In genomic region chr7:63758240-63758826, GRCm38 (mm10) we compare ENCODE assay signal across 9 mouse cellular contexts.
DNase-seq lines count a peak whose midpoint lies in the region; ATAC-seq and TF ChIP-seq lines count a peak whose summit lies in the region.
"Had no signal": no experiment of that assay in that cellular context is flagged by ENCODE, and none has a peak within 500 bp of the region (broad histone marks: within the 10 kb centered on the region; RNA-seq: fewer than 3 reads in every experiment).

No protein-coding gene starts in this region.

- no peak overlapping the region for H3K9ac ChIP-seq in lung, embryonic 15.5 days
- H3K9ac ChIP-seq in liver, embryonic 14.5 days (replicated peaks): no peak overlapping the region

- H3K27me3 ChIP-seq in lung, embryonic 15.5 days: peaks cover 85% of the 10 kb centered on the region
- peaks cover 74% of the 10 kb centered on the region for H3K27me3 ChIP-seq in liver, embryonic 14.5 days (ENCODE audit: control insufficient read depth, insufficient read depth, low read length)

- DNase-seq in CD4-positive, CD25-positive, alpha-beta regulatory T cell, adult 2 months (ENCODE audit: low read depth, low spot score): peak; percentile 22
- no peak for DNase-seq in lung, postnatal 10 days
- DNase-seq in liver, embryonic 14.5 days (ENCODE audit: low read depth in 3 of 3, low spot score in 3 of 3): no peak
- DNase-seq in spleen, postnatal 10 days (ENCODE audit: low spot score in 2 of 2): no peak
- no peak for DNase-seq in spleen, adult 12 weeks (ENCODE audit: low spot score)

- H3K4me1 ChIP-seq in lung, embryonic 15.5 days: peaks cover 21% of the 10 kb centered on the region
- H3K4me1 ChIP-seq in liver, embryonic 14.5 days (replicated peaks; ENCODE audit: control insufficient read depth in 2 of 2, insufficient read depth in 2 of 2, low read length in 1 of 2): no peaks in the 10 kb centered on the region

- H3K36me3 ChIP-seq in lung, embryonic 15.5 days: no peaks in the 10 kb centered on the region
- H3K36me3 ChIP-seq in liver, embryonic 14.5 days (replicated peaks; ENCODE audit: control insufficient read depth, insufficient read depth, low read depth): no peaks in the 10 kb centered on the region

- TF ChIP-seq CTCF in liver, embryonic 14.5 days (IDR thresholded peaks at IDR 0.05; ENCODE audit: low read depth): no peak

- under 1% methylated on average over 82 of the region's 97 CpGs for WGBS in lung, embryonic 15.5 days
- WGBS in liver, embryonic 14.5 days (ENCODE audit: insufficient replicate concordance): 1% methylated on average over 97 of the region's 97 CpGs

- H3K27ac ChIP-seq in lung, embryonic 15.5 days: no peak overlapping the region
- no peak overlapping the region for H3K27ac ChIP-seq in liver, embryonic 14.5 days
- H3K27ac ChIP-seq: macrophage had no signal

- peak overlapping the region; percentile 67 for H3K4me2 ChIP-seq in lung, embryonic 15.5 days
- H3K4me2 ChIP-seq in liver, embryonic 14.5 days (ENCODE audit: low read depth): peak overlapping the region; percentile 22; the same call in 1 of the 2 replicates

- no peak for ATAC-seq in CD4-positive, CD25-positive, alpha-beta regulatory T cell, adult 4 months
- ATAC-seq in lung, embryonic 15.5 days (ENCODE audit: borderline replicate concordance, extremely low read depth, low FRiP score, low TSS enrichment): no peak
- ATAC-seq in granulocyte monocyte progenitor cell, adult 5-6 weeks (replicated peaks; ENCODE audit: poor library complexity, severe bottlenecking): 0 out of 2 replicates have a peak, but pooled peaks have one; percentile 2
- no peak for ATAC-seq in liver, embryonic 14.5 days (ENCODE audit: insufficient read depth)

- no peaks in the 10 kb centered on the region for H3K9me3 ChIP-seq in lung, embryonic 15.5 days
- H3K9me3 ChIP-seq in liver, embryonic 14.5 days (ENCODE audit: control insufficient read depth, low read length): no peaks in the 10 kb centered on the region

- peak overlapping the region; percentile 36 for H3K4me3 ChIP-seq in lung, embryonic 15.5 days
- no peak overlapping the region for H3K4me3 ChIP-seq in liver, embryonic 14.5 days (ENCODE audit: insufficient read depth in 1 of 2, low read depth in 2 of 2, low read length in 2 of 2)

- no peak for TF ChIP-seq EP300 in liver, embryonic 14.5 days (IDR thresholded peaks at IDR 0.05; ENCODE audit: low read depth)
